Mouse (Mus musculus) thymus, postnatal 14 days (tissue): Measurements from ENCODE around the gene Pde4d.

Source experiments
- DNase-seq: peaks from one replicate; pipeline ENCODE4 v3.0.0; 2021

Gene Pde4d

DNA sequence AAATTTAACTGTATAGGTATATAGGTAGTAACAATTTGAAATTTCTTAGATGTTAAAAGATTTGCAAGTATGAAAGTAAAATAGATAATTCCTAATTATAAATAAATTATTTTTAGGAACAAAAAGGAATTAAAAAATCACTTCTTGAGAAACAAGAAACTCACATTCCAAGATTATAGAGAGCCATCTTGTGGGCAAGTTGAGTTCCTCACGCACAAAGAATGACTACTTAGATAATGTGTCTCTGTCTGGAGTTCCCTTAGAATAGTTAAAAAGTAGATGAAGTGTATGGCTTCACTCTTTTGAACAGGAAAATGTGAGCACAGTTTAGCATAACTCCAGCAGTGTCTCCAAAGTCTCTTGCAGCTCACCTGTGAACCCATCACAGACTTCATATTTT lies 1155.4 kb downstream of the Pde4d start:
- no peak for DNase-seq

DNA sequence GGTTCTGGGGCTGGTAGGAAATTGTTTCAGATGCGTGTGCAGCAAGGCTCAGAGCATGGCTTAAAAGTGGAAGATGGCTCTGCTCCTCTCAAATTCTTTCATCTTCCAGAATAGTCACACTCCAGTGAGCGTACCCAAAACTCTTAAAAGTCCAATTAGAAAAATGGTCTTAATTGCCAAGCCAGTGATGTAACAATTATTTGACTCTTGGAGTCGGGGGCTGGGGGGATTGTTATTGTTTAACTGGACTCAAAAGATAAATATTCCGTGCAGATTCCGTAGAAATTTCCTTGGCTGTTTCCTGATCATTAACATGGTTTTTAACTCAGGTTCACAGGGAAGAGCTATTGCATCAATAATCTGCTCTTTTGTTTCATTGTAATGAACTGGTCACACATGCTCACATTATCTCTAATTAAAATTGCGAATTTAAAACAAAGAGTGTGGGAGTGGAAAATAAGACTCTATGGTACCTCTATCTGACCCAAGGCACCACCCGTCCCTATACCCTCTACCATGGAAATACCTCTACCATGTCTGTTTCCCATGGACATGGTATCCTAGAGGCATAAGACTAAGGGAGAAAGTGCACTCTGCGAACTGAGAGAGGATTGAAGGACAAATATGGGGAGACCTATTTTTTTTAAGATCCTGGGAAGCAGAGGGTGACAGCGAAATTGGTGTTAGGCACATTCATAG lies 1159.5 kb downstream of the Pde4d start:
- no peak for DNase-seq

DNA sequence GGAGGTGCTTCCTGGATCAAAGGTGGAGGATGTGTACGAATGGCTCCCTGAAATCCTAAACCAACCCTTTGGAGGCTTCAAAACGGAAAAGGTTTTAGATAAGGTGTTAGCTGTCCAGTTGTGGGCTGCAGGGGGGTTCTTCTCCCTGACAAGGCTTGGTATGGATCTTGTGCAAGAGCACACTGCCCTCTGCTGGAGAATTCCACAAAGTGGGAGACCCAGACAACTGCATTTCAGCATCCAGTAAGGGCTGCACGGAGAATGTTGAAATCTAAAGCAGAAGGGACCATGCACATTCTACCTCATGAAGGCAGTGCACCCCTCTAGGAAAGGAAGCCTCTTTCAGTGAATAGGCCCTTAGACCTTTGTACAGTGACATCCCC lies 1160.0 kb downstream of the Pde4d start:
- peak; percentile 32 for DNase-seq

DNA sequence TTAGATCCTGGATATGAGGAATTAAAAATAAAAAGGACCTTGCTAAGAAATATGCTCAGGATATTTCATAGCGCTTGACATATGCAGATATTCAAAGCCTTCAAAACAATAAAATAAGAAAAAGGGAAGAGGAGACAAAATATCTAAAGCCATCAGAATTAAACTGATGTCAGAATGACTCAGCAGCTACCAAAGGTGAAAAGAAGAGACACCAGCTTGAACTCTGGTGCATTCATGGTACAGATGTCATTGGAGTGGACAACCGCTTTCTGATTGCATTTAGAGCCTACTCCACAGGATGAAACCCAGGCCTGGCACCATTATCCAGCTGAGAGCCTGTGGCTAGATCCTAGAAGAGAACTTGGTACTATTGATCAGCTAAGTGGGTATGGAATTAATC lies 1161.0 kb downstream of the Pde4d start:
- no peak for DNase-seq

DNA sequence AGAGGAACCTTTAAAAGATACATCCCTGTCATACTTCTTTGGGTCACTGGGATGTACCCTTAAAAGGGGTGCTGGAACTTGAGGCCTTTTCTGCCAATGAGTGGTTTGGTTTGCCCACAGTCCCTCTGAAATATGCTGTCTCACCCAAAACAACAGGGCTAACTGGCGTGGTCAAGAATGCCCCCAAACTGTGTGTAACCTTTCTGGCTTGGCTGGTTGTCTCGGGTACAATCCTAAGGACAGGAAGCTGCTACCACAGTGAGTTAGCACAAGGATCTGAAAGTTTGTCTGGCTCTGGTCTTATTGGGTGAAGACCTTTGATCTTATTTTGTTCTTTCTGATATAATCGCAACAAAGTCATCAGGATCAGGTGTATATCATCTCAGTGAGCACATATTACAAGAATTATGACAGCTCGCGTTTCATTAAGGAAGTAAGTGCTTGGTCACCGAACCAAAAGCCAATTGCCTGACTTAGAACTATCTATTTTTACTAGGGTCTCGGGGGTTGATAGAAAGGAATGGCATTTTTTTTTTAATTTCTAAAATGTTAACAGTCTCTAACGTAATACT lies 1165.6 kb downstream of the Pde4d start:
- no peak for DNase-seq

DNA sequence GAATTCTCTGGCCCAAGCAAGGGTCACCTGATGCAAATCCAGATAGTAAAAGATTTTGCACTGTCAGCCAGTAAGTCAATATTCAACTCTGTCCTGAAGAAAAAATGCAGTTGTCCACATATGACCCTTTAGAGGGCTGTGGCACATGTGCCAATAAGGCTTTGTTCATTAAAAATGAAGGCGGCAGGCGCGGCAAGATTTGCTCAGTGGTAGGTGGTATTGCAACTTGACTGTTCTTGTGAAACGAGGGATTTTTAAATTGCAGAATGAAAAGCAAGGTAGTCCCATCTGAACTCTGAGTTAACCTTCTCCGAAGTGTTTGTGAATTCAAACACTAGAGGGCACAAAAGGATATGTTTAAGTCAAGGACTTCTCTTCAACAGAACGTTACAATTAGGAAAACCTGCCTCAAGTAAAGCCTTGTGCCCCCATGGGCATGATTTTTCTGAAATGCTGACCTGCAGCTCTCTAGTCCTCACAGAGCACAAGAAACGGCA lies 1166.1 kb downstream of the Pde4d start:
- DNase-seq, result peak; percentile 6

DNA sequence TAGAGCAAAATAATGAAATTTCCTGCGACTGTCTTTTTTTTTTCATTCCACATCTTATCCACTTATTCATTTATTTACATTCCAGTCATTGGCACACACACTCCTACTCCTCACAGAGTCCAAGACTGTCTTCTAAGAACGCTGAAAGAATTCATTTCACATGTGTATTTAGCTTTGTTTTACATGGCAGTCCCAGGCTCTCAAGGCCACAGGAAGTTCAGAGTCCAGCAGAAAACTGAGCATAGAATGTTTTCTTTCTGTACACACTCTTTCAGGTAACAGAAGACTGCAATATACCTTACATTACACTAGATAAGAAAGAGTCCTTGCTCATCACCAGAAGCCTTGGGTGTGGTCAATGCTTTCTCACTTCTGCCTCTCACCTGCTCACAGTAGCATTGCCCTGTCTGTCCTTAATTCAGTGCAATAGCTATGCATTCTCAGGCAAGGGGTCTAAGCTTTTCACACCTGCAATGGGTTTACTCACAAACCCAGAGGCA lies 1169.5 kb downstream of the Pde4d start:
- DNase-seq, result no peak

DNA sequence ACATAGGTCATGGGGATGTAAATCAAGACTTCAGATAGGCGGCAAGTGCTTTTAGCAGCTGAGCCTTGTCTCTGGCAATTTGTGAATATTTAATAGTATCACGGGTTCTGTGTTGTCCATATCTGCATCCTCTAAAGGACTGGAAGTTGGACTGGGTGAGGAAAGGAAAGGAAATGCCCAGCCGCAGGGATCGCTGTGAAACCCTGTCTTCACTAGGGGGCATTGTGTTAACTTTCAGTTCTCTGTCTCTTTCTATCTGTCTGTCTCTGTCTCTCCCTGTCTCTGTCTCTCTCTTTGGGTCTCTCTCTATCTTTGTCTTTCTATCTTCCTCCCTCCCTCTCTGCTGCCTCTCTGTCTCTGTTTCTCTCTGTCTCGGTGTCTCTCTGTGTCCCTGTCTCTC lies 1172.5 kb downstream of the Pde4d start:
- DNase-seq, result no peak

DNA sequence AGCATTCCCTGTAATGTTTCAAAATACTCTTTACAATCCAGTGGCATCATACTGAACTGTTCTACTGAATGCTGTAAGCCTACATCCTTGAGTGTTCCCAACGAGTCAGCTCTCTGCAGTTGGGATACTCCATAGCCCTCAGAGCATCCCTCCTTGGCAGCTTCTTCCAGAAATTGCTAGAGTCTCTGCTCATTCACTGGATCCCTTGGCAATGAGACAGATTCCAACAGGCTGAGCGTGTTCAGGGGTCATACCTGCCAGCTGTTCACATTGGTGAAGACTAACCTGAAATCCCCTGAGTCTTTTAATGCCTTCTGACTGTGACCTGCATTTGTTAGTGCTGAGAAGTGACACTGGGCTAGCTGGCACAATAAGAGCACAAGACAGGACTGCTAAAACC lies 1173.5 kb downstream of the Pde4d start:
- DNase-seq, result no peak

DNA sequence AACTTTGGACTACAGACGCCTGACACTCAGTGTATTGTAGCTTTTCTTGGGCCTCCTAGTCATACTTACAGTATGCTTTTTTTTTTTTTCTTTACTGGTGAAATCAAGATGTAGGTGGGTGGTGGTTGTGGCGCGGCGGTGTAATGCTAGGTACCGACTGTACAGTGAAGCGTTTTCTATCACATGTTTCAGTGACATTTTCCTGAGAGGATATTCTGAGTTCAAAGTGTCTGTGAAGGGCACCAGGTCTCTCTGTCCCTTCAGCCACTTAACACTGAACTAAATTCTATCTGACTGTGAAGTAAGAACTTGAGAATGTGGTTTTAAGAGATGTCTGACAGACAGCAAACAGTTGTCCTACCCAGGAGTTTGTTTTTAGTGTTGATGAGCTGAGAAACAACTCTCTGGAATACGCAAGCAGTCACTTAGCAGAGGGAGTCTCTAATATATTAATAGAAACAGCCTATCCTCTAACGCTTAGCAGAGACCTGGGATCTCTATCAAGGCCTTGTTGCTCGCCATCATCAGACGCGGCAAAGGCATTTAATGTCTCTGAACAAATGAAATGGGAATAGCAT lies 1175.1 kb downstream of the Pde4d start:
- no peak for DNase-seq

DNA sequence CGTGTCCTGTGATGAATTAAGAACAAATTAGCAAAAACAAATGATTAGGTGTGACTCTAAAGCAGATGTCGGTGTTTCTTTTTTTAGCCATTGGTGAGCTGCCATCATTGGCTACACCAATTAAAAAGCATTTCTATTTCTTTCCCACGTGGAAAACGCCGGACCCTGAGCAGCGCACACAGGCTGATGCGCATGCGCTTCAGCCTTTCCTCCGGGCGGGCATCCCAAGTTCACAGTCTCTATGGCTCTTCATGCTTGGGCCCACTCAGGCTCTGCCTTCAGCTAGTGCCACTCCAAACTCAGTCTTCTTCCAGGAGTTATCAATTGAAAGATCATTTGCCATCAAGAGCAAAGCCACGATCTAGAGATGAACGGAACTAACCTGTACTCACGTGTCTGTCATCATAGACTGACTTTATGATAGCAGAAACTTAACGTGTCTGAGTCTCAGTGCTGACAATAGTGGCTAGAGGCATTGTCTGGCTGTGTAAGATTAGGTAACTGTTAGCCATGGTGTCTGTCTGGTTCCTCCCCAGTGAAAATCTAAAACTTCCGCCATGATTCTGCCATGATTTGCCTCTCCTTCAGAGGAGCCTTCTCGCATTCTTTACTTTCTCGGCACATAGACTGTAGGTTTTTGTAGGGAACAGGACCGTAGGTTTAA lies 1175.8 kb downstream of the Pde4d start:
- DNase-seq, result no peak

DNA sequence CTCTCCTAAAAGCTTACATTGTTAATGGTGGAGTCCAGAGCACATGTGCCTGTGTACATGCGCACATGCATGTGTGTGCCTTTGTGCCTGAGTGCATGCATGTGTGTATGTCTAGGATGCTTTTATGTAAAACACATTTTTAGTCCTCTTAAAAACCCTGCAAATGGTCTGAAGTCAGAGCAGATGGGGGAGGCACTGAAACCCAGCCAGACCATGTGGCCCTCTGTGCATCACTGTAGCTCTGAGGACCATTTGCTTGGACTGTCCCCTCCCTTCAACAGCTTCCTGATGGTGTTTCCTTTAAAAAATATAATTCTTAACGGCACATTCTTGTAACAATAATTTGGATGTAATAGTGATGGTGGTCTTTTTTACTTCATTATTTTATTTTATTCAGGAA lies 1177.5 kb downstream of the Pde4d start:
- no peak for DNase-seq

DNA sequence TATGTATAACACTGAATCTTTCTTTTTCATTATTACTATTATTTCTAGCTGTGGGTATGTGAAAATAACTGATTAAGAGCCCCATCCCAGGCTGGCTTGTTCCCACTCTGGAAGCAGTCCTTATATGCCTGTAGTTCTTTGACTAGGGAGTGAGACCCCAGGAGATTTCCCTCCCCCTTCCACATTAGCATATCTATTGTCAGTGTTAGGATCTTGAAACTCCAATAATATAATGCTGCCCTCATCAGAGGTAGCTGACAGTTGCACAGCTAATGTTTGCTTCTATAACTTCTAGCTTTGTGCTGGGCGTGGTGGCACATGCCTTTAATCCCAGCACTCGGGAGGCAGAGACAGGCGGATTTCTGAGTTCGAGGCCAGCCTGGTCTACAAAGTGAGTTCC lies 1178.9 kb downstream of the Pde4d start:
- no peak for DNase-seq

DNA sequence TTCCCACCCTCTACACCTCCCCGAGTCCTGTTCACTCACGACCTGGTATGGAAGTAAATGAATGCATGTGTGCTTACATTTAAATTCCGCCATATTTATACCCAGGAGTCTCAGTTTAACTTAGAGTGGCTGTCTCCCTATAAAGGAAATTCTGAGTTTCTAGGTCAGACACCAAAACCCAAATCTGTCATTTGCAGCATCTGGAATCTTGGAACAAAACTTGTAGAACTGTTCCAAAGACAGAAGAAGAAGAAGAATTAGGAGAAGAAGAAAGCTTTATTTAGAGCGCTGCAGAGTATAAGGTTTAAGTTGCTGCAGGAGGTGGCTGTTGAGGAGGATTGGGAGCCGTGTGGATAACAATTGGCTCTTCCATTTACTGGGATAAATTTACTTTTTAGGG lies 1179.5 kb downstream of the Pde4d start:
- no peak for DNase-seq

DNA sequence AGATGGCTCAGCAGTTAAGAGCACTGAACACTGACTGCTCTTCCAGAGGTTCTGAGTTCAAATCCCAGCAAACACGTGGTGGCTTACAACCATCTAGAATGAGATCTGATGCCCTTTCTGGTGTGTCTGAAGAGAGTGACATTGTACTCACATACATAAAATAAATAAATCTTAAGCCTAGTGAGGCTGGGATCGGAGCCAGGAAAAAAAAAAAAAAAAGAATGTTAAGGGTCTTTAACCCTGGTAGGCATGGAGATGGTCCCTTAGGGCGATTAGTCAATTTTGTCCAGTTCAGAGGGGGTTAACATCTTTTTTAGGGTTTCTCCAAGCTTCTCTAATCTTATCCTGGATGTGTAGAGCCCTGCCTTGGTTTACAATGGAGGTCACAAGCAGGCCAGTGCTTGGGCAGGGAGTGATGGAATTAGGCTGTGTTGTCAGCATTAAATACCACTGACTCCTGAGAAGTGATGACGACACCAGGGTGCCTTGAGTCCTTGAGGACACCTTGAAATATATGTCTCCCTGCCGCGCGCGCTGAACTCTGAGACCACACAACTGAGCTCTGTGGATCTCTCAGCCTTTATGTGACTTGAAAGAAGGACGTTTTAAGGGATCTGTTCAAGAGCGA lies 1181.8 kb downstream of the Pde4d start:
- no peak for DNase-seq

DNA sequence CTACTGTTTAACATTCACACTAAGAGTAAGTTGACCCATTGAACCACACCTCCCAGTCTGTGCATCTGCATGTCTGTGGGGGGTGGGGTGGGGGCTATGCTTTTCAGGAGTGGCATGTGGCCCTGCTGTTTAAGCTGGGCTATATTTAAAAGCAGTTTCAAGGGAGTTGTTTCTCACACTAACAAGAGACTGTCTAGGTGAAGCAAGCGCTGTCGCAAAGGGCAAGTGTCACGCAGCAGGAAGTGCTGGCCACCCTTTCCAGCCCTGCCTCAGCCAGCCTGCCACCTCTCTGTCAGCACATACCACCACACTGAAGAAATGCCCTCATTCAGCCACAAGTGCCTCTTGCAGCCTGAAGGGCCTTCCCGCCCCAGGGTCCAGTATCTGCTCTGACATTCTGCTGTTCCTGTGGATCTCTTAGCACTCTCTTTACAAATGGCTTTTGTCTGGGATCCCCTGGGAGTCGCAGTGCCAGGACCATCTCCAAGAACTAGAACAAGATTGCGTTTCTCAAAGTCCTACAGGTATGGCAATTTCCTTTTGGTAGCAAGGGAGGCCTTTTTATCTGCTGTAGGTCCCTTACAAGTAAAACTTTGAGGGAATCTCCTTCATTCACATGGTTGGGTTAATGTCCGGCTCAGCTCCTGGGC lies 1182.8 kb downstream of the Pde4d start:
- DNase-seq, result no peak

DNA sequence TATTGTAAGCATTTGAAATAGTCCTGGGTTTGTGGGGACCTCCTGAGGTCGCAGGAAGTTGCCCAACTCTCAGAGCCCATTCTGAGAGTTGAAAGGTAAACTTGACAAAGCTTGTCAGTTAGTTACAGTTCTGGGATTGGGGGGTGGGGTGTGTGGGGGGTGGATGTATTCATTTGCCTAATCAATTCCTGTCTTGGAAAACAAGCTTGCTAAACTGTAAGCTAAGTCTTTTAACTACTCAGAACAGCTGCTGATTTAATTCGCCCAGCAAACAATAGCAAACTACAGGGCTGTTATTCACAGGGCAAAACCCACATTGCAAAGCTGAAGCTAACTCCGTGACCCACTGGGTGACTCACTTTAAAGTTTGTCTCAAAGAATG lies 1183.3 kb downstream of the Pde4d start:
- no peak for DNase-seq

DNA sequence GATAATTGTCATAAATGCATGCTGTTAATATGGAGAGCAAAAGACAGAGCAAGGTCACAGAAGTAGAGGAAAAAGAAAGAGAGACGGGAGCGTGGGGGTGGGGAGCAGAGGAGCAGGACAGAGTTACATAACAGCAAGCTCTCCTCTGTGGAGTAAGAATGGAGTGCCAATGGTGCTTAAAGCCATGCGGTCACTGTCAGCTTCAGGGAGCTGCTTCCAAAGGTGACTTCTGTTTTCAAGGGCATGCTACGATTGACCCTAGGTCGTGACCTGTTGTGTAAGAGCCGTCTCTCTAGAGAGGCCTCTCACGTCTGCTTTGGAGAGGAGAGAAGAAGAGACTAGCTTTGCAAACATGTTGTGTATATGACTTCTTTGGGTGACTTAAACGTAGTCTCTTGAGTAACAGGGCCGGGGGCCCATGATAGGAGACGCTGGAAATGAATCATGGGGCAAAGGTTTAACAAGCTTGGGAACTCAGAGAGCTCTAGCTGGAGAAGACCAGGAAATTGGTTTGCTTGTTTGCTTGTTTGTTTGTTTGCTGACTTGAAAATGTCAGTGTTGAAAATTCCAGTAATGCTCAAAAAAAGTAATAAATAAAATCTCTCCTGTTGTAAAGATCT lies 1186.3 kb downstream of the Pde4d start:
- DNase-seq, result no peak

DNA sequence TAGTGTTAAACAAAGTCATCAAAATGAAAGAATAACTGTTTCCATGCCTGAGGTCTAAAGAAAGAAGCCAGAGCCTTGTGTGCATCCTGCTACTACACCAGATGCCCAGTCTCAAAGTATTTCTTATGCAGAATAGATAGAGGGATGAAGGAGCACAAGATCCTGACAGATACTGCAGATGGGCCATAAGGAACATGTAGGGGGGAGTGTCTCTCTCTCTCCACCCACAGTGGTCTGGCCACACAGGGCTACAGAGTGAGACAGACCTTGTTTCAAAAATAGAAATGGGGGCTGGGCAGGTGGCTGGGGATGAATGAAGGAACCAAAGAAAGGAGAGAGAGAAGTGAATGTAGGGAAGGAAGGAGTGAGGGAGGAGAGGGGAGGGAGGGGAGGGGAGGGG lies 1188.5 kb downstream of the Pde4d start:
- no peak for DNase-seq

DNA sequence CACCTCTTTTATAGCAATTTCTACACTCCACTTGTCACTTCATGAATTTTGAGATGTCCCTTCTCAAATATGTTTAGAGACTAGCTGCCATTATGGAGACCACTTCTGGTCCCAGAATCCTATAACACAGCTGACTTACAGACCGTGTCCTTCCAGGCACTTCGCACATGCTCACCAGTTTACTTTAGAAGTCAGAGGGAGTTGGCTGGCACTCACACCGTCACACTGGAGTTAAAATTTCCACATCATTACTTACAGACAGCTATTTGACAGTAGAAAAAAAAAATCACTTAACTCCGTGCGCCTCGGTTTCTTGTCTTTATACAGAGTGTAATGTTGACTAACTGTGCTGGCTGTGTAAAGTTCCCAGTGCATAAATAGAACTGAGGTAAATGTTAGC lies 1189.5 kb downstream of the Pde4d start:
- DNase-seq, result no peak

DNA sequence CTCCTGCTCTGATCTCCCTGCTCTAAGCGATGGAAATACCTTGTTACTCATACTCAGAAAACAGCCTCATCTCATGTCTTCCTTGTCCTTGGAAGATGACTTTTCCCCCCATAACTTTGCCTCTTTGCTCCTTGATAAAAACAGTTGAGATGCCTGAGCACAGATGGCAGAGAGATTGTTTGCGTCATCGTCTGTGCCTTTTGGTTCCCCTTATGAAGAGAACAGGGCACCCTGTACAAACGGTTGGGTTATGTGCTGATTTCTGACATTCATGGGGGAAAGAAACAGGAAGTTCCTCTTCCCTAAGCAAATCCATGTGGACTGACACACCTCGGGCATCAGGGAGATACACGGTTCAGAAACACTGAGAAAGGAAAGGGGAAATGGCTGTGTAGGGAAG lies 1191.8 kb downstream of the Pde4d start:
- DNase-seq, result no peak

DNA sequence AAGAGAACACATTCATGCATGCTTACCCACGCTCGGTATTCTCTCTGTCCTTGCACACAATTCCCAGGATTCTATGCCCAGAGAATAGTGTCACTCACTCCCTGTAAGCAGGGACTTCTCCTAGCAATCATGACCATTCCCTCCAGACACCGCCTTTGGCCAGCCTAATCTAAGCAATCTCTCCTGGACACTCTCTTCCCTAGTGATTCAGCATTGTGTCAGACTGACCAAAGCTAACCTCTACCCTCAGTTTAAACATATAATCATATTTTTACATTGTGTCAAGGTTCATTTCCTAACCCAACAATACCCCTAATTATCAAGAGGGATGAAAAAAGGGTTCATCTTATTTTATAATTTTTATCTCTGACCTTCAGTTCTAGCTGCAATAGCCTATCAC lies 1193.7 kb downstream of the Pde4d start:
- DNase-seq, result no peak

DNA sequence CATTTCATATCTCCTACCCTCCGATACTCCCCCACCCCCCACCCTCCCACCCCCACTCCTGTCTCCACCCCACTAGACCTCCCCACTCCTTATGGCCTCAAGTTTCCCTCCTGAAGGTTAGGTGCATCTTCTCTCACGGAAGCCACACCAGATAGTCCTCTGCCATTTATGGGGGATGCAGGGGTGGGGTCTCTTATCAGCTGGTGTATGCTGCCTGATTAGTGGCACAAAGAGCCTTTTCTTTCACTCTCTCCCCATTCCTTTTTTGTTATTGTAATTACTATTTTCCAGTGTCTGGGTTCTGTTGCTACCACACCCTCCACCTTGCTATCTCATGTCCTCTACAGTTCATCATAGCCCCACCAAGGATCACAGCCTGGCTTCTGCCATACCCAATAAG lies 1194.3 kb downstream of the Pde4d start:
- DNase-seq, result no peak
